Mouse (Mus musculus): Measurements from ENCODE around the gene Aldoc. TPM values are rescaled to one million over a fixed set of nuclear protein-coding genes. Genes with fewer than 3 reads are reported as not detected.

Aldoc gene
- polyA plus RNA-seq, 1 experiment from 2014 or later = 1.8 TPM

GRCm38 (mm10) chr11:78313662-78314061 lies 9.1 kb upstream of the Aldoc start:
- H3K27me3 ChIP-seq = no peaks in the 10 kb centered on the region
- H3K36me3 ChIP-seq = peaks cover 81% of the 10 kb centered on the region
- H3K4me2 ChIP-seq (replicated peaks) = no peak overlapping the region
- 96% methylated on average over 2 of the region's 2 CpGs for WGBS
- H3K4me3 ChIP-seq = no peak overlapping the region
- no peak overlapping the region for H3K9ac ChIP-seq (replicated peaks)
- H3K27ac ChIP-seq (replicated peaks) = no peak overlapping the region
- no peaks in the 10 kb centered on the region for H3K4me1 ChIP-seq
- H3K9me3 ChIP-seq = no peaks in the 10 kb centered on the region
- no peak for ATAC-seq (ENCODE audit: low FRiP score, low read depth)

DNA sequence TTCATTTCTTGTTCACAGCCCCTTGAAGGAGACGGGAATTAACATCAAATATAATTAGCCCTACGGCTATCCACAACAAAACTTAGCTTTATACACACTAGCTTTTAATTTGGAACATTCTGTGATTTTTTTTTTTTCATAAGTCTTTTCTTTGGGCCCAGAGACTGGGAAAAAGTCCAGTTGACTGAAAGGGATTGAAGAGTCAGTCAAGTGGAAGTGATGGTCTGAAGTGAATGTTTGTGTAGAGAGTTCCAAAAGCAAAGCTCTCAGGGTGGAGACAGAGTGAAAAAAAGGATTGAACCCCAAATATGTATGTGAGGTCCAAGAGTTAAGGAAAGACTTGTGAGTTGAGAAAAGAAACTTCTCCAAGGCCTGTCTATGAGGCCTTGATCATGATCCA lies 4.4 kb upstream of the Aldoc start:
- Histone ChIP-seq H3K27me3 (no peaks in the 10 kb centered on the region), H3K9ac (replicated peaks) (no peak overlapping the region), H3K4me3 (no peak overlapping the region), H3K4me1 (peaks cover 15% of the 10 kb centered on the region; the same call in 1 of the 2 replicates), H3K36me3 (peaks cover 90% of the 10 kb centered on the region), H3K4me2 (replicated peaks) (no peak overlapping the region), H3K9me3 (no peaks in the 10 kb centered on the region), H3K27ac (replicated peaks) (no peak overlapping the region)
- ATAC-seq (ENCODE audit: low FRiP score, low read depth) = no peak
- 97% methylated on average over 2 of the region's 2 CpGs for WGBS

DNA sequence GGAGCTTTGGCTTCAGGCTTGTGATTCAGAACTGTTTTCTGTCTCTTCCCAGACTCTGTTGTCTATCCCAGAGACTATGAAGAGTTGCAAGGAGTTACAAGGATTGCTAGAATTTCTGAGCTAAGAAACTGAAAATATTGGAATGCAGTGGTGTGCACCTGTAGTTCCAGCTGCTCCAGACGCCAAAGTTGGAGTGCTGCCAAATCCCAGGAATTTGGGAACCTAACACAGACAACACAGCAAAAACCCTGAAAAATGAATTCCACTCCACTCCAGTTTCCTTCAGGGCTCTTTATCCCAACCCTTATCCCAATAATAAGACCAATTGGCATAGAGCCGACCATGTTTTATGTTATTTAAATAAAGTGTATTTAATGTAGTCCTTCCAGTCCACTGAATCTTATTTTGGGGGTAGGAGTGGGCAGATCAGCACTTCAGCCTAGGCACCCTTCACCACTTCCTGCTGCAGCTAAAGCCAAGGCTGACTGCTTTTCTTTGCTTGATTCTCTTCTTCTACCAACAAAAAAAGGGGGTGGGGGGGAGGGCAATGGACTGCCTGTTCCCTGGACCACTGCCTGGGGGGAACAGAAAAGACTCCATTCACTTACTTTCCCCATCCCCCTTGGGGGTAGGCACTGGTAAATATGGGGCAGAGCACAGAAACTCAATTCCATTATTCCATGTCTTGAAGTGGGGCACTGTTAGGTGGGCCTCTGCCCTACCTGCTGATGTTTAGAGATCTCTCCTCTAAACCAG lies 514 bp upstream of the Aldoc start:
- Histone ChIP-seq H3K4me3 (no peak overlapping the region), H3K4me1 (peaks cover 15% of the 10 kb centered on the region; the same call in 1 of the 2 replicates), H3K36me3 (peaks cover 54% of the 10 kb centered on the region), H3K9ac (replicated peaks) (no peak overlapping the region), H3K4me2 (replicated peaks) (peak overlapping the region; percentile 4; the same call in 1 of the 2 replicates), H3K27me3 (no peaks in the 10 kb centered on the region), H3K9me3 (no peaks in the 10 kb centered on the region), H3K27ac (replicated peaks) (no peak overlapping the region)
- WGBS = 71% methylated on average over 2 of the region's 2 CpGs
- ATAC-seq (ENCODE audit: low FRiP score, low read depth) = no peak

GRCm38 (mm10) chr11:78324000-78324785 lies 1.4 kb downstream of the Aldoc start:
- 89% methylated on average over 15 of the region's 15 CpGs for WGBS

DNA sequence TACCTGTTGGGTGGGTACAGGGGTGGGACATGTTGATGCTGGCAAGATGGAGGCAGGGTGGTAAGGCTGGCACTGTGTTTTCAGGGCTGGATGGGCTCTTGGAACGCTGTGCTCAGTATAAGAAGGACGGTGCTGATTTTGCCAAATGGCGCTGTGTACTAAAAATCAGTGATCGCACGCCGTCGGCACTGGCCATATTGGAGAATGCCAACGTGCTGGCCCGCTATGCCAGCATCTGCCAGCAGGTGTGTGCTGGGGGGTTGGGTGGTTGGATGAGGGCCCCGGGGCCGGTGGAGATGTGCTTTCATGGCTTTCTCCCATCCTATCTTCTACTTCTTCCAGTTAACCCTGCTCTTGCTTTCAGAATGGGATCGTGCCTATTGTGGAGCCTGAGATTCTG lies 2.2 kb downstream of the Aldoc start:
- Histone ChIP-seq H3K4me2 (replicated peaks) (no peak overlapping the region), H3K9me3 (no peaks in the 10 kb centered on the region), H3K36me3 (peaks cover 27% of the 10 kb centered on the region), H3K4me3 (no peak overlapping the region), H3K9ac (replicated peaks) (no peak overlapping the region), H3K4me1 (peaks cover 26% of the 10 kb centered on the region), H3K27me3 (no peaks in the 10 kb centered on the region), H3K27ac (replicated peaks) (no peak overlapping the region)
- WGBS = 95% methylated on average over 12 of the region's 12 CpGs
- ATAC-seq (ENCODE audit: low FRiP score, low read depth) = no peak

More at GRCm38 (mm10) chr11:78324000-78324785, 1.4 kb downstream of the Aldoc start:
- H3K9ac ChIP-seq (replicated peaks) = no peak overlapping the region
- no peak overlapping the region for H3K4me2 ChIP-seq (replicated peaks)
- H3K27ac ChIP-seq (replicated peaks) = no peak overlapping the region
- H3K27me3 ChIP-seq = no peaks in the 10 kb centered on the region
- no peak overlapping the region for H3K4me3 ChIP-seq
- H3K9me3 ChIP-seq = no peaks in the 10 kb centered on the region
- peaks cover 21% of the 10 kb centered on the region for H3K4me1 ChIP-seq
- H3K36me3 ChIP-seq = peaks cover 34% of the 10 kb centered on the region
- no peak for ATAC-seq (ENCODE audit: low FRiP score, low read depth)

- Histone ChIP-seq H3K36me3 (peaks cover 5% of the 10 kb centered on the region), H3K27me3 (no peaks in the 10 kb centered on the region), H3K27ac (replicated peaks) (no peak overlapping the region), H3K9ac (replicated peaks) (no peak overlapping the region), H3K4me3 (no peak overlapping the region), H3K4me2 (replicated peaks) (no peak overlapping the region), H3K4me1 (peaks cover 22% of the 10 kb centered on the region), H3K9me3 (no peaks in the 10 kb centered on the region)
- ATAC-seq (ENCODE audit: low FRiP score, low read depth) = no peak
- WGBS = 90% methylated on average over 4 of the region's 4 CpGs
Observed at GRCm38 (mm10) chr11:78327215-78327614, 4.4 kb downstream of the Aldoc start.

- peak within 1 kb of the TSS; percentile 93 for H3K4me2 ChIP-seq (replicated peaks)
- no peaks in the 10 kb centered on the region for H3K27me3 ChIP-seq
- peak; percentile 98 for ATAC-seq (ENCODE audit: low FRiP score, low read depth)
- peaks cover 16% of the 10 kb centered on the region for H3K4me1 ChIP-seq
- peak within 1 kb of the TSS; percentile 89 for H3K9ac ChIP-seq (replicated peaks)
- peak within 1 kb of the TSS; percentile 85 for H3K4me3 ChIP-seq
- peaks cover 6% of the 10 kb centered on the region for H3K36me3 ChIP-seq
- H3K9me3 ChIP-seq = no peaks in the 10 kb centered on the region
- 14% methylated on average over 37 of the region's 37 CpGs for WGBS
- no peak within 1 kb of the TSS for H3K27ac ChIP-seq (replicated peaks)
Observed at GRCm38 (mm10) chr11:78327634-78328511, 5.1 kb downstream of the Aldoc start, which contains the start of gene Pigs. Gene Pigs, plus strand, starts transcription at chr11:78328415.

GRCm38 (mm10) chr11:78328512-78329056 lies 5.8 kb downstream of the Aldoc start:
- H3K4me1 ChIP-seq = peaks cover 12% of the 10 kb centered on the region
- no peaks in the 10 kb centered on the region for H3K27me3 ChIP-seq
- under 1% methylated on average over 38 of the region's 41 CpGs for WGBS
- peak; percentile 78 for ATAC-seq (ENCODE audit: low FRiP score, low read depth)
- peak overlapping the region; percentile 89 for H3K9ac ChIP-seq (replicated peaks)
- no peaks in the 10 kb centered on the region for H3K9me3 ChIP-seq
- H3K27ac ChIP-seq (replicated peaks) = no peak overlapping the region
- peak overlapping the region; percentile 93 for H3K4me2 ChIP-seq (replicated peaks)
- H3K36me3 ChIP-seq = peaks cover 13% of the 10 kb centered on the region
- peak overlapping the region; percentile 85 for H3K4me3 ChIP-seq

DNA sequence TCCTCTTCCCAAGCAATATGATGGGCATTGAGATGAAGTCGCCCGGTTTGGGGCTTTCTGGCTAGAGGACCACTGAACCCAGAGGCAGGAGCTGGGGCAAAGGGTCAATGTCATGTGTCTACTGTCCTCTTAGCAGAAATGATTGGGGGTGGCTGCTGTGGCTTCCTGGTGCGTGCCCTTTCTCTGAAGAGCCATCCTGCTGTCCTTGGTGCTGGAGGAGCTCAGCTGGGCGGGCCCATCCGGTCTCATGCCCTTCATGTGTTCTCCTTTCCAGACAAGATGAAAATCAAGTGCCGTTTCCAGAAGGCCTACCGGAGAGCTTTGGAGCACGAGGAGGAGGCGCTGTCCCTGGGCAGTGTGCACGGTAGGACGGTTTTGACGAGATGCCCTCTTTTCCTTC lies 9.9 kb downstream of the Aldoc start:
- WGBS = 96% methylated on average over 12 of the region's 12 CpGs
- Histone ChIP-seq H3K27ac (replicated peaks) (no peak overlapping the region), H3K9ac (replicated peaks) (no peak overlapping the region), H3K9me3 (no peaks in the 10 kb centered on the region), H3K27me3 (no peaks in the 10 kb centered on the region), H3K4me1 (peaks cover 12% of the 10 kb centered on the region), H3K4me3 (no peak overlapping the region), H3K36me3 (peaks cover 48% of the 10 kb centered on the region), H3K4me2 (replicated peaks) (no peak overlapping the region)
- ATAC-seq (ENCODE audit: low FRiP score, low read depth) = no peak

DNA sequence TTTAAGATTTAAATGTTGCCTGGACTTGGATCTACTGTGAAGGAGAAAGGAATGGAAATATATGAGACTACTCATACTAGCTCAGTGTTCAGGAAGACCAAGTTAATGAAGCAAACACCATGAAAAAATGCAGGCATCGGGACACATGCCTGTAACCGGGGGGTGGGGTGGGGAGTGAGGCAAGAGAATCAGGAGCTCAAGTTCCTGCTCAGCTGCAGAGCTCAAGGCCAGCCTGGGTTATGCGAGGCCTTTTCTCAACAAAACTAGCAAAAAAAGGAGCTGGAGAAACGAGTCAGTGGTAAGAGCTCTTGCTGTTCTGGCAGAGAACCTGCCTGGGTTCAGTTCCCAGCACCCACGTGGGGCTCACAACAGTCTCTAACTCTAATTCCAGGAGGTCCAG lies 11.2 kb downstream of the Aldoc start:
- H3K4me3 ChIP-seq = no peak overlapping the region
- H3K36me3 ChIP-seq = peaks cover 55% of the 10 kb centered on the region
- ATAC-seq (ENCODE audit: low FRiP score, low read depth) = no peak
- H3K9ac ChIP-seq (replicated peaks) = no peak overlapping the region
- no peak overlapping the region for H3K27ac ChIP-seq (replicated peaks)
- H3K4me1 ChIP-seq = peaks cover 7% of the 10 kb centered on the region
- WGBS = 97% methylated on average over 5 of the region's 5 CpGs
- no peaks in the 10 kb centered on the region for H3K27me3 ChIP-seq
- no peak overlapping the region for H3K4me2 ChIP-seq (replicated peaks)
- no peaks in the 10 kb centered on the region for H3K9me3 ChIP-seq

- WGBS = 96% methylated on average over 8 of the region's 8 CpGs
- H3K4me3 ChIP-seq = no peak overlapping the region
- H3K36me3 ChIP-seq = peaks cover 81% of the 10 kb centered on the region
- ATAC-seq (ENCODE audit: low FRiP score, low read depth) = no peak
- H3K9ac ChIP-seq (replicated peaks) = no peak overlapping the region
- H3K27ac ChIP-seq (replicated peaks) = no peak overlapping the region
- H3K27me3 ChIP-seq = no peaks in the 10 kb centered on the region
- no peaks in the 10 kb centered on the region for H3K4me1 ChIP-seq
- H3K9me3 ChIP-seq = no peaks in the 10 kb centered on the region
- no peak overlapping the region for H3K4me2 ChIP-seq (replicated peaks)
Observed at GRCm38 (mm10) chr11:78337040-78337439, 14.3 kb downstream of the Aldoc start.

All from midbrain, embryonic 12.5 days (tissue).